Mouse (Mus musculus) frontal cortex, postnatal 14 days (tissue): ENCODE data around the gene Exph5.

Experiments
- DNase-seq, 2 experiments: peaks; one replicate each; pipeline ENCODE4 v3.0.0; 2022; ENCODE audit warnings: low spot score in 2 of 2

The Exph5 gene

DNA sequence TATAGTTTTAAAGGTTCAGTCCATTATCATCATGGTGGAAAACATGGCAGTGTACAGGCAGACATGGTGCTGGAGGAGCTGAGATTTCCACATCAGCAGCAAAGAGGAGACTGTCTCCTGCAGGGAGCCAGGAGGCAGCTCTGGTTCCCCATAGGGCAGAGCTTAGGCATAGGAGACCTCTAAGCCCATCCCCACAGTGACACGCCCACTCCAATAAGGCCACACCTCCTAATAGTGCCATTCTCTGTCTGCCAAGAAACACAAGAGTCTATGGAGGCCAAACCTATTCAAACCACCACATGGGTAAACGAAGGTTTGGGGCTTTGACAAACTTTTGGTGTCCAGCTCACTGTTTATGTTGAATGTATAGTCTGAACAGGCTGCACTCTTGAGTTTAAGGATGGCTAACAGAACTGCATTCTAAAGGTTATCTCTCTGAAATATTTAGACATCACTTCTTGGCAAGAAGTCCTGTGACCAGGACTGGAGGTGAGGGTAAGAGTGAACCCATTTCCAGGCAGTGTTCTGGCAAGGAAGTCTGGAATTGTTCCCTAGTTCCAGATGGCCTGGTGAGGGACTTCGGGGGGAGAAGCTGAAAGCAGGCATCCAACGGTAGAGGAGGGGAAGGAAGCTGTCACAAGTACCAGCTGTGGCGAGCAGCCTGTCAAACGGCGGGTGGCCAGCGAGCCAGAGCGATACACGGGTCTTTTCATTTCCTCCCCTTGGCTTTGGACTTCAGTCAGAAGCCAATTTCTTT is 19.6 kb downstream of the Exph5 start:
- DNase-seq, result no peak

DNA sequence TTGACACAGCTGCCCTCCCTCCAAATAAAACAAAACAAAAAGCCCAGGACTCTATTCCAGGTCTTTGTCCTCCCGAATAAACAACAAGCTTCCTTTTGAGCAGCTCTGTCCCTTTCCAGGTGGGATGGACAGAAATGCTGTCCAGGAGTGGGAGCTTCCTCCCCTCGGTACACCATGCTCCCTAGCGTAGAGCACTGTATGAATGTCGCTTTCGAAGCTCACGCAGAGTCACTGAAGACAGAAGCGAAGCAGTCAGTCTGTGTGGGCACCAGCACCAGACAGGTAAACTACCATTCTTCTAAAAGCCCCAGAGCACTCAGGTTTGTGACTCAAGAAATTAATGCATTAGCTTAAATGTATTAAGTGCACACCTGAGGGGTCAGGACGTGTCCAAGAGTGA is 20.2 kb downstream of the Exph5 start:
- no peak for DNase-seq

DNA sequence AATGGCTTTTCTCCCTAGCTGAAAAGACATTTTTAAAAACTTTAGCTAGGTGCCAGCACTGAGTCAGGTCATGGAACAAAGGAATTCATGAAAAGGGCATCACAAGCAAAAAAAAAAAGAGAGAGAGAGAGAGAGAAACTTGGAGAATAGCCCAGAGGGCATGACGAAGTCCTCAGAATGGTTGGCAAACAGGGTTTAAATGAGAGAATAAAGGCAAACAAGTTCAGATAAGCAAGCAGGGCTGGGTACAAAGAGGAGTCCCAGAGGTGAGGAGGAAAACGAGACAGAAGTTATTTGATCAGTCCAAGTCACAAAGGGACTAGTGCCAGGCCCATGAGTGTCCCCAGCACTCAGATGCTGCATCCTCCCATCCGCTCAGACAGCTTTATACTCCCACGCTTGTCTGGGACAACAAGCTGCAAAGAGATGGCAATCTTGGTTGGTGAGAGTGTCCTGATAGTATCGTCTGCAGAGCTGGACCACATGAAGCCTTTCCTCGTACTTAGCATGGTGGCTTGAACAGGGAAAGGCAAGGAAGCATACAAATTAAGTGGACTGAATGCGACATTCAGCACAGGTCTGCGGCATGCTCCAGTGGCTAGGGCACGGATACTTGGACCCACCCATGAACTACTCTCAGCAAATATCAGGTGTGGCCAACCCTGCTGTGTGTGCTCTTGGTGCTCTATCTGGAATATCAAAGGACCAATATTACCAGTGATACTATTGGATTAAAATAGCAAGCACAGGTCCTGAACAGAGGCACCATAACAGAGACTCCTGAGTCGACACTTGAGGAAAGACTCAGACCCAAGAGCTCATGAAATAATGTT is 22.2 kb downstream of the Exph5 start:
- no peak for DNase-seq

DNA sequence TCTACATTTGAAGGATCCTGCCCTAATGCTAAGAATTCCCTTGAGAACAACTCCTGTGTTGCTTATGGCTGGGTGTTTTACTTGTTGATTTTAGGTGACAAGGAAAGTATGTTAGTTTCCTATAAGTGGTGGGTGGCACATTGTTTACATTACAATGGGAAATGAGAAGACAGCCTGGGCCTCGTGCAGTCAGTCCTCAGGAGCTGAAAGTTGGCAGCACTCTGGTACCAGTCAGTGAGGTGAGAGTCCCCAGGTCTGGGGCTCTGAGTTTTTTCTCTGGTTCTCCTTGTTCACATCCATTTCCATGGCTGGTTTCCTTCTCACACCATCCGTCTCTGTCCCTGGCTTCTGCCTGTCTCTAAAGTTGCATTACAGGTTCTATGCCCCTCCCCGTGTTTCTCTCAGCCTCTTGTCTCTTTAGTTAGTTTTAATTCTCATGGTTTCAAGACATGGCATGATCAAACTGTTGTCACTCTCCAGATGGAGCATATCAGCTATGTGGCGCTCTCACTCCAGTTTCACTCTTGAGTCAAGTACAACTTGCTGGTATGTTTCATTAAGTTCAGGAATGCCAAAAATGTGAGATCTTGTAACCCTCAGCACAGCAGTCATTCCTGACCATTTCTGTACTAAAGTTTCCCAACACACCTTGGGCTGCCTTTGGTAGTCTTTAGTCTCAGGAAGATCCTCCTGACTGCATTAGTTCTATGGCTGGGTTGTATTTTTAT is 24.1 kb downstream of the Exph5 start:
- DNase-seq, result no peak

DNA sequence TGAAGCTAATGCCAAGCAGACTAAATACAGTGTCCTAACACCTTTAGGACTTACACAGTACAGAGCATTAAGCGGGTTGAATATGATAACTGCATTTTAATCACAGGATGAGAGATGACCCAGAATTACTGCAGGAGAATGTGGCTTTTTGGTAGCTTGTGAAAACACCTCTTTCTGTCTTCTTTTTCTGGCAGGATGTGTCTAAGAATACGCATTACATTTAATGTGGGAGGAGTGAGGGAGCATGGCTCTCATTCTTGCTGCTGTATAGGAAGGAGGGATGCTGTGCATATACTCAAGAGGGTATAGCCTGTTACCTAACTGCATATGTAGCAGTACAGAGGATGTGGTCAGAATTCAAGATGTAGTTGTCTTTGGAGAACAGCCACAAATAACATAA is 26.7 kb downstream of the Exph5 start:
- no peak for DNase-seq

DNA sequence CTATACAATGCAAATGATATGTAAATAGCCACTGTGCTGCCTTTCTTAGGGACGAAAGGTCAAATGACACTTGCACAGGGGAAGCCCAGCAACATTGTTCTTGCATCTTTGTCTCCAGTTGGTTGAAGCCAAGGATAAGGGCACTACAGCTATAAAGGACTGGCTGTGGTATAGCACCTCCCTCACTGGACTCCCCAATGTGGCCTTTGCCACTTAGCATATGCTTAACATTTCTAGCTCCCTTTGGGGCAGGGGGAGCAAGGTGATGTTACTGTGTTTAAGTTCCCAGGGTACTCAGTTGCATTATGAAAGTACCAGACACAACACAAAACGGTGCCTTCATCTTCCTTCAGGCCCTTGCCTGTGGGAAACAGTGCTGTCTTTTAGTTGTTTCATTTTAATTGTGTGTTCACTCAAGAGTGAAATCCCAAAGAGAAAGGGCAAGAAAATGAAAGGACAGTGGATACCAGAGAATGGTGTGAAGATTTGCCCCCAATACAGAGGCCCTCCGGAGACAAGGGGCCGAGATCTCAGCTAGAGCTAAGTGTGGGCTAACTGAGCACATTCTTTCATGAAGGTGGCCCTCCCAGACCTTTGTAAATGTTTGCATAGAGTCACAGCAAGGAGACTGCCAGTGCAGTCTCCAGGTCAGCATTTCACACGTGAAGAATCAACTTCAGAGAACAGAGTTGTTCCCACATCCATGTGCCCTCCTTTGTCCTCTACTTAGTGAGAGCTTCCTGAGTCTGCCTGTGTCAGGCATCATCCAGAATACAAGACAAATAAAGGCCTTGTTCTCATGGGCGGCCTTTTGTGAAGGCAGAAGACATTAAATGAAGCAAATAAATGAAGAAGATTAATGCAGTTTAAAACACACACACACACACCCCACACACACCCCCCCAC is 28.1 kb downstream of the Exph5 start:
- DNase-seq, result no peak

DNA sequence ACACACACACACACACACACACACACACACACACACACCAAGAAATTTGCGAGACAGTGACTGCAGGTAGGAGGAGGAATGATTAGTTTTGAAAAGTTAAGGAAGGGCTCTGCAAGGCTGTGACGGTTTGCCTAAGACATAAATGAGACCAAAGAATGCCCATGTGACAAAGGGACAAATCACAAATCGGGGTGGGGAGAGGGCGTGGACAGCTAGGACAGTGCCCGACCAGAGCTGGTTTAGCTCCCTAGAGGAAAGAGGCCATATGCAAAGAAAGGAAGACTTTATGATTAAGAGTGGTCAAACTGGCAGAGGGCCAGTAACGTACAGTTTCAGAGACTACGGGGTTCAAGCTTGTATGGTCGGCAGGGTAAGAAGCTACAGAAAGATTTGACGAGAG is 28.8 kb downstream of the Exph5 start:
- DNase-seq, result no peak

DNA sequence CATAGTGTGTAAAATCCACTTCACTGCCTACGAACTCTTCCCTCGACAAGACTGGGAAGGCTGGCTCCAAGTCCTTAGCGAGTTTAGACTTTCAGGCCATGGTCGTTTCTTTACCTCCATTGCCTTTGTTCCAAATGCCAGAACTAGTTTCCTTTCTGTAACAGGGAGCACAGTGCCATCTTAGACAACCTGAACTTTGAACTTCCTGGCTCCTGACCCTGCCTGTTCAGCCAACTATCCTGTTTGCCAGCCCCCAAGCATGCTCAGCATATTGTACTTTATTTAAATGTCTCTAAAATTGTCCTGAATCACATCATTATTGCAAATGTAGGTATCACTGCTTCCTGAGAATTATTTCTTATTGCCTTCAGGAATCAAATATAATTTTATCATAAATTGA is 32.0 kb downstream of the Exph5 start:
- DNase-seq, result no peak

DNA sequence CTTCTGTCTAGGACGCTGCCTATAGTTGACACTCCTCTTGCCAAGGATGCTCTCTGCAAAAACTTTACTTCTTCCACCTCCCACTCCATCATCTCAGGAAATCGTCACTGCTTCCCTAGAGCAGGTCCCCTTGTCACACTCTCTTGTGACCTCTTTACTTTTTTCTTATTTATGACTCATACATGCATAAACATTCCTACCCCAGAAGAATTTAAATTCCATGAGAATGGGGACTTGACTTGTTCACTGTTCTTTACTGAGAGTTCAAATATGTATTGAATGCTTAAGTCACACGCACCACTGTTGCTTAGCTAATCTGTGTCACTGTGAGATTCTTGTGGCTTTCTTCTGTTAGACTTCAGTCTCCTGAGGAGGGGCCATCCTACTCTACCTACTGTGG is 33.7 kb downstream of the Exph5 start:
- no peak for DNase-seq

DNA sequence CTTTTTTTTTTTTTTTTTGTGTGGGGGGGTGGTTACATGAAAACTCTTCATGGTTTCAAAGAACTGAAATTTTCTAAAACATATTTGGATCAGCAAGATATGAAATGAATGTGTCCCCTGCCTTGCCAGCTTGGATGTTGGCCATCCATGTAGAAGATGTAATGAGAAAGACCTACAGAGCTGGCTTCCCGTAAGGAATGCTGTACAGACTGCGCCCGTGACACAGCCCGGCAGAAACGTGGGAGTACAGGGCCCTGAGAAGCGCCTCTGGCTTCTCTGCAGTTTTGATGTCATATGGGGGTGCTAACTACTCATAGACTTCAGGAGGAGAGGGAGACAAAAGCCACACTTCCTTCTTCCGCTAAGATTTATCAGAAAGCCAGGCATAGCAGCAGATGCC is 38.1 kb downstream of the Exph5 start:
- DNase-seq, result no peak

DNA sequence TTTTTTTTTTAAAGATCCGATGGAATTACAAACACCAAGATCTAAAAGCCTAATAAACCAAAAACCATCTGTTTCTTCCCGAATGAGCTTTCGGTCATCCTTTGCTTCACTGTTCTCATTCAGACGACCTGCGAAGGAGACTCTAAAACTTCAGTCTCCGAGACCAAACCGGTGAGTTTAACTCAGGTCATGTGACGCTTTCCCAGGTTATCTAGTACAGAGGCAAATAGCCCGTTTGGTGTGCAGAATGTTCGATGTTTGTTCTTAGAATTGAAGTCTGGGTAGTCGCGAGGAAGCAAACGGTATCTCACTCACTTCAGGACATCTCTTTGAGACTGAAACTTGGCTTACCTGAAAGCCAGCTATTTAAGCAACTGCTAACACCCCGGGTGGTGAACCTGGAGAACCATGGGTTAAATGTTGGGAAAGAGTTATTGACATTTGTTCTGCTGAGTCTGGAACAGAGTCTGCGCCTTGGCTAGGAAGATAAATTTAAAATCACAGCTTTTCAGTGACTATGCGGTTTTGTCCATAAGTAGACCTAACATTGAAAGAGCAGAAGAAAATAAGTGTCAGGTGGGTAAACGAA is 39.0 kb downstream of the Exph5 start:
- no peak for DNase-seq

DNA sequence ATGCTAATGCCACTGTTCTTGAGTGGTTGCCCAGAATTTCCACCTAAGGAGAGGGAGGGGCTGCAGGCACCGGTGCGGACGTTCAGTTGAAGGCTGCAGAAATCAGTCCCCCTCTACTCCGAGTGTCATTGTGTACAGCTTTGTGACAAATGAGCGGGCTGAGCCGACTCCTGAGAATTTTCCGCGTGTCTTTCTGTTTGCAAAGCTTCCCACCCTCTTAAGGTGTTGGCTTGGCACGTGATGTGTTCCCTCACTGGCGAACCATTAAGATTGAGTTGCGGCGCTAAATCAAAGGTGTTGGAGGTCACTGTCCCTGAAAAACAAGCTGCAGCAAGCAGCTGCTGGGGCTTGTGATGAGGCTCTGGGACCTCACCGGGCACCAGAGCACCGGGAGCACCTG is 39.5 kb downstream of the Exph5 start:
- DNase-seq, result no peak

DNA sequence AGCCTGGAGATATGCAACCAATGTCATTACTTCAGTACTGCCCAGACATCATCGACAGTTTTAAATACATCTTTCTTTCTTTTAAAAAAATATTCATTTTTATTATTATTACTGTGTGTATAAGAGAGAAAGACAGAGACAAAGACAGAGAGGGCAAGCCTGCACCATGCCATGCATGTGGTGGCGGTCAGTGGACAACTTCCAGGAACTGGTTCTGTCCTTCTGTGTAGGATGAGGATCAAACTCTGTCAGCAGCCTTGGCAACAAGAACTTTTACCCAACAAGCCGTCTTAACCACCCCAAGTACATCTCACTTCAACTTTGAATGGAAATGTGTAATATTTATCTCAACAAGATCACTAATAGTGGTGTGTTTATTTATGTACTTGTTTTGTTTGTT is 40.5 kb downstream of the Exph5 start:
- DNase-seq, result no peak

DNA sequence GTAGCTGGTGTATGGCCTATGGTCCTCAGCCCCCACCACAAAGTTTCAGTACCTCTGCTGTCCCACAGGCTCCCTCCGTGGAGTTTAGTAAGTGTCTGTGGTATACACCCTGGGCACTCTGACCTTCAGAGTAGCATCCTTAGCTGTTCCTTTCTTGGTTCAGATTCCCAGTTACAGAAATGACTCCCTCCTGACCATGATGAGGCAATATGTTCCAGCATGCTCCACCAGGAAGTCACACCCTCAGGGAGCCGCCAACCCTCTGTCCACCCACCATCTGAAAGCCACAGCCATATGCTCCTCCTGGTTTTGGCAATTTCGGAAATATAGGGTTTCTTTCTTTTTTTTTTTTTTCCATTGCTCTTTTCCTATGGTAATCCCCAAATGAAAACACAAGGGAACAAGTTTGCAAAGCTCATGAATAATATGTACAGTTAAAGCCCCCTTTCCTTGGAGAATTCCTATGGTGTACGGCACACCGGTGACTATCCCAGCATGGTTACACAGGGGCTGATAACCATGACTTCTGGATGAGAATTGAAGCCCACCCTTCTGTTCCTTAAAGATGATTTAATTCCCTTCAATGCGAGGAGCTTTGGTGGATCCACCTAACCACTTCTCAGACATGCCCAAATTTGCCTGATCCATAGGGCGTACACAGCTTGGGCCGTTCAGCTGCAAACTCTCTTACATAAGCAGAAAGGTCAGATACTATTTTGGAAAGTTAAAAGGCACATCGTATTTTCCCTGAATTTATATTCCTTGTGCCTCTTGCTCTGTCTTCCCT is 43.4 kb downstream of the Exph5 start:
- DNase-seq, result no peak

DNA sequence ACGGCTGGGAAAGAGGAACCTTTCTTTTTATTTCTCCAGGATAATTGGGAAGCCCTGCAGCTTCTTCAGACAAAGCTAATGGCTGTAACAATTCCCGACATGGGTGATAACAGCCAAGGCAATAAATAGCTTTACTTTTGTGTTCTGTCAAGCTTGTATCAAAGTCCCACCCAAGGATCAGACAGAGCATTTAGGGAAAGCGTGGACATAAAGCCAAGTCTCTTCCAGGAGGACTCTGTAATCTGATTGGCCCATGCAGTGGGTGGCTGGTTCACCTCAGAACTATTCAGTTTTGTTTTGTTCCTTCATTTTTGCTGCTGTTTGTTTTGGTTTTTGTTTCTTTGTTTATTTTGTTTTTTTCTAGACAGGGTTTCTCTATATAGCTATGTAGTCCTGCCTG is 44.3 kb downstream of the Exph5 start:
- DNase-seq, result no peak

DNA sequence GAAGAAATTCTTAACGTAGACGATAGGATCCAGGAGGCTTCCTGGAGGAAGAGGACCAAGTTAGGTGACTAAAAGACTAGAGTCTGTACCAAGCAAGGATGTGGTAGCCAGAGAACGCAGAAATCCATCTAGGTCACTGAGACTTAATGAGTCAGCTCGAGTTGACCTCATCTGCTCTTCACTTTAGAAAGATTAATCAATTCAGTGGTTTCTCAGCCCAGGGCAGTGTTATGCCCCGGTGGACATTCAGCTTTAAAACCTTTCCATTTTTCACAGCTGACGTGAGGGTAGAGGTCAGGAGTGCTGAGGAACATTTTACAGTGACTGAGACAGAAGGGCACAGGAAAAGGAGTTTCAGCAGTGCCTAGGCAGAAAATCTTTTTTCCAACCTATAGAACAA is 44.9 kb downstream of the Exph5 start:
- DNase-seq, result no peak

DNA sequence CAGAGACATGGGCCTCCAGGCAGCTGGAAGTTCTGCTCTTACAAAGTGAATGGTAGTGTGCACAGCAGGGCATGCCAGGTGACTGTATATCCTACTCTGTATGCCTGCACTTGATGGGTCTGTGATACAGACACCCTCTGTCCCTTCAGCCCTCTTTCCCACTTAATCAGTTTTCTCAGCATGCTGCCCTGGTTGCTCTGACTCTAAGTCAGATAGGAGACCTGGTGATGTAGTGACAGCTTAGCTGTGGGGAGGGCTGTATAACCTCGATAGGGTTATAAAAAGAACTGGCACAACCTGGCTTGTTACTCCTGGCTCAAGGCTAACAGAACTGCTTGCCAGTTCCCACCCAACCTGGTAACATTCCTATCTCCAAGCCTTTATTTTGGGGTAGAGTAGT is 47.7 kb downstream of the Exph5 start:
- no peak for DNase-seq

DNA sequence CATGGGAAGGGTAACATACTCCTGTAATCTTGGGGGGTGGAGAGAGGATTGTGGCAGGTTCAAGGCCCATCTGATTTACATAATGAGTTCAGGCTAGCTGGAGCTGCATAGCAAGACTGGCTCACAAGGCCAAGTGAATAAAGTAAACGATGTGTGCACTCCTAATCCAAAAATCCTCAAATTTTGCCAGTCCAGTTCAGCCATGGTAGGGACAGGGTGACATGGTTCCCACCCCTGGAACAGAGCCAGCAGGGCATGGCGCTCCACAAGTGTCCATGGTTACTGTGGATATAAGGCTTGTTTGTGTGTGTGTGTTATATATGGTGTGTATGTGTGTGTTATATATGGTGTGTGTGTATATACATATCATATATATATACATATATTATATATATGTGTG is 48.9 kb downstream of the Exph5 start:
- no peak for DNase-seq

DNA sequence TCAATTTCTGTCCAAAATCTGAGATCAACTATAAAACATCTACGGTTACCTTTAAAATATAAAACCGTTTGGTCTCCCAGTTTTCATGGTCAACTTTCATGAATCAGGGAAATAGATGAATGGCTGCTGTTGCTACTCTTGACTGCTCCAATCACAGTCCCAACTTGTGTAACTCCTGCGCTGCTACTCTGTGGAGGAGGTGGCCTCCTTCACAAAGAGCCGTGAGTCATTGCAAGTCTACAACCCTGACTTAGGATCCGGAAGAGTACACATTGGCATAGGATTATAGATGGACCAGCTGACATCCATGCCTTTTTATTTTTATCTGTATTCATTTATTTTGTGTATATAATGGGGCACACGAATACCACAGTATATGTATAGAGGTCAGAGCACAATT is 50.4 kb downstream of the Exph5 start:
- DNase-seq, result no peak

DNA sequence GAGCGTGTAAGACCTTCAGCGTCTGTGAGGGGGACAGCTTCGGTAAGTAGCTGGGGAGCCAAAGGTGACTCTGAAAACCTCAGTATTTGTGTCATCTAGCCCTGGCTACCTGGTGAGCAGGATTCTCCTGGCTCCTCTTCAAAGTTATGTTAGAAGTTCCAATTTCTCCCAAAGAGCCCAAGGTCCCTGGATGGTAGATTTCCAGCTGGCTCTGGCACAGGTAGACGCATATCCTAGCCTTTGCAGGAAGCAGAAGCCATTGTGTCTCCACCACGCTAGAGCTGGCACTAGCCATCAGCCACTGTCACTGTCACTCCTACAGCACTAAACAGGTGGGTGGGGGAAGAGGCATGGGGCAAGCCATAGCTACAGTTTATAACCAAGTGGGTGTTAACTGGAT is 51.7 kb downstream of the Exph5 start:
- no peak for DNase-seq
